Mouse (Mus musculus): ENCODE data around the gene Cpt1c. TPM values are rescaled to one million over a fixed set of nuclear protein-coding genes. Genes with fewer than 3 reads are reported as not detected.

Cpt1c gene
- total RNA-seq, 2 experiments from 2014 or later = 4.4 to 5.1 TPM

DNA sequence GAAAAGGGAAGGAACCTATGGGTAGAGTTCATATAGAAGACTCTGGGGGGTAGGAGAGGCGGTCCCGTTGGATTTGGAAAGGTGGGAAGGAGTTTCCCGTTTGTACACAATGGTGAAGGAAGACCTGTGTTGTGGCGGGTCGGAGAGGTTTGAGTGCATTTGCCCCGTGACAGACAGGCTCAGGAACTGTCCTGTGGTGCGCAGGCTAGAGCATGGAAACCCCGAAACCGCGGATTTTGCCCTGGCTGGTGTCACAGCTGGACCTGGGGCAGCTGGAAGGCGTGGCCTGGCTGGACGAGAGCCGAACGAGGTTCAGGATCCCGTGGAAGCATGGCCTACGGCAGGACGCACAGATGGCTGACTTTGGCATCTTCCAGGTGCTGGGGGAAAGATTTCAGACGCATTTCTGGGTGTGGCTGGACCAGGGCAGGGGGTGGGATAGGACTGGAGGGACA is 23.9 kb upstream of the Cpt1c start, which contains the start of gene Bcl2l12:
Gene Bcl2l12, minus strand, starts transcription at position 212 of the 455 bp plus-strand sequence.
- peak; percentile 70 for DNase-seq

DNA sequence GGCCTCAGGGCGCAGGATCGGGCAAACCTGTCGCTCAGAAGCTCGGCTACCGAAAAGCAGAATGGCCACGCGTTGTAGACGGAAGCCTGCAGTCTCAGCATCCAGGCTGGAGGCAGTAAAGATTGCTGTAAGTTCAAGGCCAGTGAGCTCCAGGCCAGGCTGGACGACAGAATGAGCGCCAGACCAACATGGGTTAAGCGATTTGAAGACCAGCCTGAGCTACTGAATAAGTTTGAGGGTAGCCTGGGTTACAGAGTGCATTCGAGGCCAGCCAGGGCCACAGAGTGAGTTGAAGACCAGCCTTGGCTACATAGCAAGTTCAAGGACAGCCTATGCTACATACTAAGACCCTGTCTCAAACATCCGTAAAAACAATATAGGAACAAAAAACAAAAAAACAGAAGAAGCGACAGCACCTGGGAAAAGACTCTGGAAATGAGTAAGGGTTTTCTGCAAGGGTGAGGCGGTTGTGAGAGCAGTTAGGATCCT is 23.3 kb upstream of the Cpt1c start:
- no peak for DNase-seq

DNA sequence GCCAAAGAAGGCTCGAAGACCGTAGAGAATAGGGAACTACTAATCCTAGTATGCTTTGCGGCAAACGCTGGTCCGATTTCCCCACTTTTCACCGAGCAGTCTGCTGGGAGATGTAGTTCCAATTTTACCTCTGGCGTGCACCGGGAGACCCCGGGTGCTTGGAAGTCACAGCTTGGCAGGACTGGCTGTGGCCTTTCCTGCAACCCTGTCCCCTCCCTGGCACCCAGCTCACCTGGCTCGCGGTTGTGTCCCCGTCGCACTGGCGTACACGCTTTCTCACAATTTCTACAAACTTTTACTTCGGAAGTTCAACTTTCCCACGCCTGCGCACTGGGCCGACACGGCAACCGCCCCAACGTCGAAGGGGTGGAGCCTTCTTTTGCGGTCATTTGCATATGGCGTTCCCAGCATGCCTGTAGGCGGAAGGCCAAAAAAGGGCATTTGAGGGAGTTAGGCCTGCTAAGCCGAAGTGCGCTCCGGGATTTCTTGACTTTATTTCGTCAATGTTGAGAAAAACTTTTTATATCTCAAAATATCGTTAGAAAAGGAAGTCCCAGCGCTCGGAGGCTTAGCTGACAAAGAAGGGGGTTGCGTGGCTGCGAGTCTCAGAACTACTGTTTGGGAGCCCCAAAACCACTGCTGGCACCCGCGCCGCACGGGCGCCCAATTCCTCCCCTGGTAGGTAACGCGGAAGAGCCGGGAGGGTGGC is 22.7 kb upstream of the Cpt1c start, which contains the start of gene Irf3:
Gene Irf3, plus strand, starts transcription at position 418 of the 709 bp plus-strand sequence.
- peak; percentile 97 for DNase-seq

DNA sequence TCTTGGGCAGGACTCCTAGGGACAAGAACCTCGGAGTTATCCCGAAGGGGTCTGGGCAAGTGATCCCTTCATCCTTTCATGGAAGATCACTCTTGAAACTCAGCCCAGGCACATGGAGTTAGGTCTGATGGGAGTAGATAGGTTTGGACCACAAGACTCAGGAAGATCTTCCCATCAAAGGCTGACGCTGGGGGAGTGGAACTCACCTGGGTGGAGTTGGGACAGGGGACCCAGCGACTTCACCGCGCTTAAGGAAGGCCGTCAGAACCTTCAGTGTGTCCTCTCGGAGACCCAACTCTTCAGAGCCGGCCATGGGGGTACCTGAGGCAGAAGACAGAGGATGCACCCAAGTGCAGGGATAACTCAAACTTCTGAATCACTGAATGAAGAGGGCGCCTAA is 22.0 kb upstream of the Cpt1c start:
- DNase-seq = no peak

DNA sequence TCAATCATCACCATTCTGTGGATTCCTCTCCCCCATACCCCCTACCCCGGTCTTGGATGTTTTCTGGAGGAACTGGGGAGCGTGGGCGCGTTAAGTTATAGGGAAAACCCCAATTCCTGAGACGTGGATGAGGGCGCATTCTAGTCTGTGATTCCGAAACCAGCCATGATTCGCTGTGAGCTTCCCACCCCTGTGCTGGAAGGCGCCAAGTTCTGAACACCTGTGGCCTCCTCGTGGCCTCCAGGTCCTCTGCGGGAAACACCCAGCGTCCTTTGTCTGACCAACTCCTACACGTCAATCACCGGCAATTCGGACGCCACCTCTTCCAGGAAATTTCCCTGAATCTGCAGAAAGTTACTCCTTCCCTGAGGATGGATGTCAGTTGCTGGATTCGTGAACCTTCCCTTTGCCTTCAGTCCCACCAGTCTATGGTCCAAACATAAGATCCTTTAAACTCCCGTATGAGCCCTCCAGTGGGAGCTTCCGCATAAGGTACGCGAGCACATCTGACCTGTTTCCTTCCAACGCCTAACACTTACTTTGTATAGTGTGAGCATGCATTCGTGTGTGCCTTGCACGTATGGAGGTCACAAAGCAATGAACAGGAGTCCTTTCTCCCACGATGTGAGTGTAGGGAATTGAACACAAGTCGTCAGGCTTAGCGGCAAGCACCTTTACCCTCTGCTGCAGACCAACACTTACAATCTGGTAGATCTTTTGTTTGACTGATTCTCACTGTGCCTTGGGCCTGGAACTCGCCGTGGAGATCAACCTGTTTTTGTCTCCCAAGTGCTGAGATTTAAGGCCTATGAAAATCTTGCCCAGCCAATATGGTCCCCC is 12.4 kb upstream of the Cpt1c start:
- no peak for DNase-seq

DNA sequence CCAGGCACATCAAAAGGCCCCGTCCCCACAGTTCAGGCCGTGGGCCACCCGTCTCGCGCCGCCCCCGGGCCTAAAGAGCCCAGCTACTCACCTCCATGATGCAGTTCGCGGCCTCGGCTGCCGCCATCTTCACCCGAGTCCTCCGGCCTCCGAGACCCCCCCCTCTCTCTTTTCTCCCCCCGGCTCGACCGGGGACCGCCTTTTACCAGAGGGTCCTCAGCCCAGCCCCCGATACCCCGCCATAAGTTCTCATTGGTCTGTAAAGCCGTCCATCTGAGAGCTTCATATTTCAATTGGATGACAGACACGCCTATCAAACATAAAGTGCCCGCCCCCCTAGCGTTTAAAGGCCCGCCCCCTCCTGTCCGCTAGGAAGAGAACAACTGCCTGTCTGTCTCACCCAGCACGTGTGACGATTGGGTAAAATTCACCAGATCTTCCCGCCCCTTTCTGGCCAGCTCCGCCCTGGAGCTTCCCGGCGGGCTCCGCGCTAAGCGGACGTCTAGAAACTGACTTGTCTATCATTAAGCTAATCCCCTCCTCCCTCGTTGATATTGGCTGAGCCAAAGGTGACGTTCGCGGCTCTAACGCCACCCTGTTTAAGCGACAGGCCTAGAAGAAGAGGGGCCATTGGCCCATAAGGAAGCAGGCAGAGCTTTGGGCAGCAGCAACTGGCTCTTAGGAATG is 11.7 kb upstream of the Cpt1c start, which contains the start of gene Prmt1:
Gene Prmt1, minus strand, starts transcription at position 377 of the 687 bp plus-strand sequence.
- peak; percentile 97 for DNase-seq

DNA sequence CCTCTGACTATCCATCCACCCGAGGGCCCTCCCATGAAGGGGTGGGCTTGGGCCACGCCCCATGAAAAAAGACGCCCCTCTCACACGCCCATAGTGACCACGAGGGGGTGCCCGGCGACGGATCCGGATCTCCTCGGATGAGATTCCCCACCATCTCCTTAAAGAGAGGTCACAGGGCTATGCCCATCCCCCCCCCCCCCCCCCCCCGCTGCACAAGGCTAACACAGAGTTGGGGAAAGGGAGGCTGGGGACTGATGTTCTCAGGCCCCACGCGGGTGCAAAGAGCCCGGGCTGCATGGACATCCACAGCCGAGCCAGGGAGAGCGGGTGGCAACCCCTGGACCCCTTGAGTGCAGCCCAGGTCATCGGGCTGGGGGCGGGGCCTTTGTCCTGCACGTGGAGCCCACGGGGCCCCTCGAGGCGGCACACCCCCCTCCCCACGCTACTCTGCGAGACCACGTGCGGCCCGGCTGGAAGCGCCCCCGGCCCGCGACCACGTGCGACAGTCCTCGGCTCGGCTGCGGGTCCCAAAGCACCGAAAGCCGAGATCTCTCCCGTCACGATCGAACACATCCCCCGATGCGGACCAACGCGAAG is 11.0 kb upstream of the Cpt1c start:
- DNase-seq = peak; percentile 87

DNA sequence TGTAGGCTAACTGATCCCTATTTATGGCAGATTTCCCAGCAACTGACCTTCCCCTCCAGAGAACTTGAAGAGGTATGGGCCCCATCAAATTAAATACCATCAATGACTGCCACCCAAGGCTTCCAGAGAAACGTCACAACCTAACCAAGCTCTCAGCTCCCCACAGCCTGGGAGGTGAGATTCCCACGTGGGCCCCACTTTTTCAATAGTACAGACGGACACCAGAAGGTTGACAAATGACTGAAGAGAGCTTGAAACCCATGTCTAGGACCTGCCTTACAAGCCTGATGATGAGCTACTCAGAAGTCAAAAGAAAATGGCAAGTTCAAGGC is 10.1 kb upstream of the Cpt1c start:
- DNase-seq = no peak

DNA sequence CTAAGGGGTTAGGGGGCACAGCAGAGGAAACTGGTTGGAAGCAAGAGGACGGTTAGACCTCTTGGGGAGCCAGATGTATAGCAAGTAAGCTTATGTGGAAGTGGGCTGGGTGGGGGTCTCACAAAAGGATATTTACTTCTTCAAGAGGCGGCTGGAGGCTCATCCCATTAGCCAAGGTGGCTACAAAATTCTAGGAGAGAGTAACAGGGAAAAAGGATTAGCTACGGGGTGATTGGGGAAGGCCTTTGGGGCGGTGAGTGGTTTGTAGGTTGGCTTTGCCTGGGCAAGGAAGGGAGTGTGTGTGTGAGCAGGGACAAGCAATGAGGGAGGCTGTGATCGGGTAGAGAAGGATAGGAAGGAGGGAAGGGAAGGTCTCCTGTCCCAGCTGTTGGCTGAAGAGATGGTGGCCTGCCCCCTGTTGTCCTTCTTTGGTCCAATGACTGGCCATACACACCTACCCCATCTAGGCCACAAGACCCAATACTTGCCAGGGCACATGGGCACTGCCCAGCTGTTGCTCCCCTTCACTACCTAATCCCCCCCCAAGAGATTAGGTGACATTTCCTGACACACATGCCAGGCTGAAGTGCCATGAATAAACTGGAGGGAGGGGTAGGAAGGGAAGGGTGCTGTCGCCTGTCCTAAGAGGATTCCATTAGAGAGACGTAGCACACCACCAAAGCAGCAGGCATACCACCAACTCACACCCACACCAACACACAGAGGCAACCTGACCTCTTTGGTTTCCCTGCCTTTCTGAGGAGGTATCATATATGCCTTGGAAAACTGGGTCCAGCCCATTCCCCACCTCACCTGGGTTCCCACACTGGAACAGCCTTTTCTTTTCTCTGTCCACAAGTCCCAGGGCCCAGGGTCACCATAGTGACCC is 9.5 kb upstream of the Cpt1c start:
- no peak for DNase-seq

DNA sequence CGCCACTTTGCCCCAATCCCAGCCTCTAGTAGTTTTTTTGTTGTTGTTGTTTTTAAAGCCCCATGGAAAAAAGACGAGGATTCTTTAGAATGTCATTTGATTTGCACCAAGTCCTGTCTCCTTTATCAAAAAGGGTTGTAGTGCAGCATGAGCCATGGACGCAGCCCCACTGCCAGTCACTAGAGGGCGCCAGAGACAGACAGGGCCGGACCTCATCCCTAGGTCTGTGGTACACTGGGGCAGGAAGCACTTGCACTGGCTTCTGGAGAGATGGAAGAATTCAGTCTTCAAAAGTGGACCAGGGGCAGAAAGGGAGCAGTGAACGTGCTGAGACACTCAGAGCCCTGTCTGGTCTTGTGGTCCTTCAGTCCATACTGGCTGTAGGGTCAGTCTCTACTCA is 8.4 kb upstream of the Cpt1c start:
- DNase-seq = peak; percentile 94

DNA sequence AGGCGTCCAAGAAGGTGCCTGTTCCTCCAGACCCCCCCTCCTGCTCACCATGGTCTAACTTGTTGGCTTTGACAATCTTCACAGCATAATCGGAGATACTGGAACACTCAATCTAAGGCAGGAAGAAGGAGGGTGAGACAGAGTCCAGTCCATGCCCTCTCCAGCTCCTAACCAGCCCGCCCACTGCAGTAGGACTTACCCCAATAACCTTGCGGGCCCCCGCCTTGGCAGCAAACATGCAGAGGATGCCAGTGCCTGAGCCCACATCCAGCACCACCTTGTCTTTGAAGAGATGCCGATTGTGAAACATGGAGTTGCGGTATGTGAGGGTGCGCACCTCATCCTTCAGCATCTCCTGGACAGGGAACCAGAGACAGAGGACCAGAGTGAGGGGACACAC is 6.9 kb upstream of the Cpt1c start:
- no peak for DNase-seq

DNA sequence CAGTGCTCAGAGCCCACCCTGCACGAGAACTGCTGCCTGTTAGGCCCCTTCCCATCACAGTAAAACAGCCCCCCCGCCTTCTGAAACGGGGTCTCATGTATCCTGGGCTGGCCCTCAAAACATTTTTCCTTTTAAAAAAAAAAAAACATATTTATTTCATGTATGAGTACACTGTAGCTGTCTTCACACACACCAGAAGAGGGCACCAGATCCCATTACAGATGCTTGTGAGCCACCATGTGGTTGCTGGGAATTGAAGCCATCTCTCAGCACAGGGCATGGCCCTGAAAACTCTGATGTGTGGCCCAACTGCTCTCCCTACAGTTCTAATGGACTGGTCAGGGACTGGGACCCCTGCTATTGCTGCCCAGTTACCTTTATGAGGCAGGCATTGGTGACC is 3.6 kb upstream of the Cpt1c start:
- no peak for DNase-seq

DNA sequence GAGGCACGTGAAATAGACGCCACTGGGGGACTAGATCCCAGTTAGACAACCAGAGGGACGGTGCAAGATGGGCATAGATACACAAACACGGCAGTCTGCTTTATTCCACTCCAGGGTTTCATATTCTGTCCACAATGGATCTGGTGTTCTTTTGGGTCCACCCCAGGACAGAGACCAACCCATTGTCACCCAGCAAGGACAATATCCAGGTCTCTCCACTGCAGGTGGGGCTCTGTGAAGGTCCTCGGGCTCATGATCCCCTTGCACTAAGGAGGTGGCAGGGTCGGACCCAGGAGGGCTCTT is 417 bp upstream of the Cpt1c start:
- no peak for DNase-seq

DNA sequence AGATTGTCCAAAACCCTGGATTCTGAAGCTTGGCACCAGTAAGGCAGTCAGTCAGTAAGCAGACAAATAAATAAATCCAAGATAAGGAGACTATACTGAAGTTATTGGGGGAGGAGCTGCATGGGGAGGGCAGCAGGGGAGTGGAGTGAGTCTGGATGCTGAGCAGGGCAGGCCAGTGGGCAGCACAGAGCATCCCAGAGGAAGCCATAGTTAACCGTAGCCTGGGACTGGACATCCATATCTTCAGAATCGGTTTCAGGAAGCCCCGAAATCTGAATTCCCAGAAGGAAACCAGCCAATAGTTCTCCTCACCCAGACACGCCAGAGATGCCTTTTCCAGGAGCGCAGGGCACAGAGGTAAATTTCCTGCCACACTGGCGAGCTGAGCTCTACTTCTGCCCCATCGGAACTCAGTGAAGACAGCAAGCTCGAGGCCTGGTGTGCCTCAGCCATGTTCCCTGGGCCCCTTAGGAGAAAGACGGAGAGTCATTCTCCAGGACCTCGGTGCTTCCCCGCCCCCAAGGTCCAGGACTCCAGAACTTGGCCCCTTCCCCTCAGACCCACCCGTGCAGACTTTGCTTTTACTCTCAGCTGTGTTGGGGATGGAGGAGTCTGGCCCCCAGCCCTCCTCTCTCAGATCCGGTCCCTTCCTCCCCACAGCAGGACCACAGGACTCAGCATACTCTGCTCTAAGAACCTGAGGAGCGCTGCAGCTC is 1.1 kb downstream of the Cpt1c start:
- no peak for DNase-seq

DNA sequence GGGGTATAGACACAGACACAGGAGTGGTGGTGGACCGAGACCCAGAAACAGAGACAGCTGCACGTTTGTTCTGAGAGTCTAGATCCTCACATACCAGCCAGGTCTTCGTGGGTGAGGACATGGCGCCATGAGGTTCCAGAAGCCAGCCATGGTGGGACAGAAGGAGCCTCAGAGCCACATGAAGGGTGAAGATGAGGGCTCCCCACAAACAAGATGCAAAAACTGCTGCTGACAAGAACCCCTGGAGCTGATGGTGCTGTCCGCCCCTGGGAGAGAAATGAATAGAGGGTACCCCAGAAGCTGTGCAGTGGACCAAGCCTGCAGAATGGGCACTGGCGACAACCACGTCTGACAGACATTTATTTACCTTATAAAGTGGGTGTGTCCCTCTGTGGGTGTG is 3.5 kb downstream of the Cpt1c start:
- DNase-seq = no peak

DNA sequence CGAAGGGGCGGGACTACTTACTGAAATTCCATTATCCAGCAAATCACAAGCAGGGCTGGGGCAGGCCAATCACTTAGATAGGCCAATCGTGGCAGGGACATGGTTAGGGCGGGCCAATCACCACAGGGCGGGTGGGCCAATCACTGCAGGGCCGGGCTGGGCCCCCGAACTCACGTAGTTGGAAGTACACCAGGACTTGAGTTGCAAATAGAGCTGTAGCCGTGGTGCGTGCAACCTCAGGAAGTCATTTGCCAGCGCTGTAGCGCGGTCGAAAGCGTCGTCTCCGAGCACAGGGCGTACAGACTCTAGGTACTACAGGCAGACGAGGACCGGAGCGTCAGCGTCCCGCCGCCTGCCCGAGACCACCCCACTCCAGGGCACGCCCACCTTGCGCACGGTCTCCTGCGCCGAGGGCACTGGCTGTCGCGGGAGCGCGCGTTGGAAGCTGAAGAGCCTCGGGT is 4.4 kb downstream of the Cpt1c start:
- peak; percentile 85 for DNase-seq

DNA sequence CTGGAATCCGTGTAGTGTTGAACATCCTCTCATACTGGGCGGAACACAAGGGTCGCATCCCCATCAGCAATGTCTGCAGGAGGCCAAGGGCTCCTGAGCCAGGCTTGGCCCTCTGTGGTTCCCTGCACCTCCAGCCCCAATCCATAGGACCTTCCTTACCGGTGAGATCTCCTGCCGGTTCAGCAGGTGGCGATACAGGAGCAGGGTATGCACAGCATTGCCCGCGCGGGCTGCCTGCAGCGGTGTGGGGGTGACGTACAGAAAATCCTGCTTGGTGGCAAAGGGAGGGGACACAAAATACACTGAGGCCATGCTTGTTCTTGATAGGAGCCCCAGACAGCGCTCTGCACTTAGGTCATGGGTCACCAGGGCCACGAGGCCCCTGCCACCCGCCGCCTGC is 8.0 kb downstream of the Cpt1c start:
- DNase-seq = no peak

DNA sequence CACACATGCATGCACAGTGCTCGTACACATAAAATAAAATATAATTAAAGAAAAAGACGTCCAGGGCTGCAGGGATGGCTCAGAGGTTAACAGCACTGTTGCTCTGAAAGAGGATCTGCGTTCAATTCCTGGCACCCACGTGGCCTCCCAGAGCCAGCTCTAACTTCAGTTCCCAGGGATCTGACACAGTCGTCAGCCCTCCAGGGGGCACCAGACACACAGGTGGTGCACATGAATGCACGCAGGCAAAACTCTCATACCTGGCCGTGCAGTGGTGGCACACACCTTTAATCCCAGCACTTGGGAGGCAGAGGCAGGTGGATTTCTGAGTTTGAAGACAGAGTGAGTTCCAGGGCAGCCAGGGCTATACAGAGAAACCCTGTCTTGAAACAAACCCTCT is 8.7 kb downstream of the Cpt1c start:
- no peak for DNase-seq

DNA sequence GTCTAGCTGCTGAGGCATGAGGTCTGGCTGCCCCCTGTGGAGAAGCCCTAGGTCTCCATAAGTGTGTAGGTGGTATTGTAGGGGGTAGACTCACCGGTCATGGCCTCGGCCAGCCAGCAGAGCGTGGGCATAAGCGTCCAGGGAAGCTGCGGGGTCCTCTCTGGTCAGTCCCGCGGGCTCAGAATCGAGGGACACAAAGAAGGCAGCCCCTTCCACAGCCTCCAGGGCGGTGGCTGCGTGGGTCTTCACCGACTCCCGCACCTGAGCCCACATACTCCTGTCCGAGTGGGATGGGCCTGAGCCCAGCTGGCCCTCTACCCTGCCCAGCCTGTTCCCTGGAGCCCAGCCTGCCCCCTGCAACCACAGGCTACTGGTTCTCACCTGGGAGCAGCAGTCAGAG is 9.7 kb downstream of the Cpt1c start:
- no peak for DNase-seq

DNA sequence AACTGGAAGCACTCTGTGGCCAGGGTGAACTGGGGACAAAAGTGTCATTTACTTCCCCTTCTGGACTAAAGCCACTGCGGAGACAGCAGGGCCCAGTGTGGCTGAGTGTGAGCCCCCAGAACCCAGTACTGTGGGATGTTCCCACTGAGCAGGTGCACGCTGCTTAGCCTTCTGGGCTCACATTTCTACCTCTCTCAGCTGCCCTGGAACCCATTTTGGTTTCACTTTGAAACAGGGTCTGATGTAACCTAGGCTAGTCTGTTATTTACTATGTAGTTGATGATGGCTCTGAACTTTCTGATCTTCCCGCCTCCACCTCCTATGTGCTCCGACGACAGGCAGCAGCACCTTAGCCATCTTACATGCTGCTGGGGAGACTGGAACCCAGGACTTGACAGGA is 11.8 kb downstream of the Cpt1c start:
- DNase-seq = no peak

DNA sequence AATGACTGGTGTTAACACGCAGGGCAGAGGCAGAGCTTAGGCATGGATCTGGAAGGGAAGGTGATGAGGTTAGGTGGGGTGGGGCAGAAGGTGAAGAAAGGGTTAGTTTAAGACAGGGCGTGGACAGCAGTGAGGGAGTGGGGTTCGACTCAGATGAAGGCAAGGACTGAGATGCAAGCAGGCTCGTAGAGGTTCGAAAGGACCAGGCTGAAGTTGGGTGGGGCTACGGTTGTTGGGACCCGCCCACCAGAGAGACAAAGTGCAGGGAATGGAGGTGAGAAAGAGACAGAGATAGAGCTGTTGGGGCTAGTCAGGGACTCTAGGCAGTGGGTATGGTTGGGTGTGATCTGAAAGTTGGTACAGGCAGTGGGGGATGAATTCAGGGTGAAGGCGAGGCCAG is 12.3 kb downstream of the Cpt1c start:
- no peak for DNase-seq
